Mouse (Mus musculus): ENCODE data around the gene Cep250. TPM values are rescaled to one million over a fixed set of nuclear protein-coding genes. Genes with fewer than 3 reads are reported as not detected.

Gene Cep250
- polyA plus RNA-seq, 1 experiment, result 11.7 TPM

Other genes starting within 250 kb of the Cep250 start
- gene Edem2, start 227.0 kb upstream of the Cep250 start, polyA plus RNA-seq (2012; rRNA removed), result 56.1 and 78.7 TPM in 2 replicates
- gene Gm17581, start 220.6 kb upstream of the Cep250 start, polyA plus RNA-seq (2012; rRNA removed), result not detected in 2 replicates
- 19.3 and 21.2 TPM in 2 replicates for gene Procr, start 205.3 kb upstream of the Cep250 start, polyA plus RNA-seq (2012; rRNA removed)
- gene Mmp24, start 181.1 kb upstream of the Cep250 start, polyA plus RNA-seq (2012; rRNA removed), result 0.04 and 0.09 TPM in 2 replicates
- 42.8 and 48.4 TPM in 2 replicates for gene BC029722, start 137.0 kb upstream of the Cep250 start, polyA plus RNA-seq (2012; rRNA removed)
- gene Eif6, start 129.5 kb upstream of the Cep250 start, polyA plus RNA-seq (2012; rRNA removed), result 63.3 and 65.9 TPM in 2 replicates
- gene Fam83c, start 121.6 kb upstream of the Cep250 start, polyA plus RNA-seq (2012; rRNA removed), result 2.6 and 3.7 TPM in 2 replicates
- gene Uqcc1, start 26.1 kb upstream of the Cep250 start, polyA plus RNA-seq (2012; rRNA removed), result 47.0 and 60.2 TPM in 2 replicates
- not detected in 2 replicates for gene Gm15557, start 15.7 kb upstream of the Cep250 start, polyA plus RNA-seq (2012; rRNA removed)
- 1.5 and 1.7 TPM in 2 replicates for gene Gdf5, start 11.1 kb upstream of the Cep250 start, polyA plus RNA-seq (2012; rRNA removed)
- gene 6430550D23Rik, start 51.5 kb downstream of the Cep250 start, polyA plus RNA-seq (2012; rRNA removed), result 2.3 and 4.7 TPM in 2 replicates
- gene Ergic3, start 51.6 kb downstream of the Cep250 start, polyA plus RNA-seq (2012; rRNA removed), result 190 and 196 TPM in 2 replicates
- 121 and 126 TPM in 2 replicates for gene Fer1l4, start 96.5 kb downstream of the Cep250 start, polyA plus RNA-seq (2012; rRNA removed)
- 4.4 and 5.1 TPM in 2 replicates for gene Spag4, start 108.7 kb downstream of the Cep250 start, polyA plus RNA-seq (2012; rRNA removed)
- 46.2 and 60.5 TPM in 2 replicates for gene Cpne1, start 155.5 kb downstream of the Cep250 start, polyA plus RNA-seq (2012; rRNA removed)
- gene Rbm12, start 155.5 kb downstream of the Cep250 start, polyA plus RNA-seq (2012; rRNA removed), result 4.6 and 7.5 TPM in 2 replicates
- gene Gm28036, start 170.6 kb downstream of the Cep250 start, polyA plus RNA-seq (2012; rRNA removed), result 4.2 and 5.1 TPM in 2 replicates
- gene Romo1, start 187.6 kb downstream of the Cep250 start, polyA plus RNA-seq (2012; rRNA removed), result 210 and 265 TPM in 2 replicates
- gene Nfs1, start 187.7 kb downstream of the Cep250 start, polyA plus RNA-seq (2012; rRNA removed), result 38.6 and 49.2 TPM in 2 replicates
- 131 and 161 TPM in 2 replicates for gene Rbm39, start 223.8 kb downstream of the Cep250 start, polyA plus RNA-seq (2012; rRNA removed)
- 13.2 and 15.4 TPM in 2 replicates for gene Phf20, start 240.0 kb downstream of the Cep250 start, polyA plus RNA-seq (2012; rRNA removed)